Mouse (Mus musculus) intestine, embryonic 16.5 days (tissue): ENCODE results near the gene Evx2. TPM values are rescaled to one million over a fixed set of nuclear protein-coding genes. Genes with fewer than 3 reads are reported as not detected.

Experiments
- ATAC-seq: fragments of 200-750 bp; cut with Nextera tagmentation; 2 replicates; pipeline ENCODE4 v1.8.0; 2017; ENCODE audit warnings: moderate TSS enrichment, moderate library complexity
- H3K27ac ChIP-seq: fragments of 300-500 bp; sonication (generic); 2 replicates; pipeline ENCODE4 v1.5.1; 2014; ENCODE audit warnings: mild to moderate bottlenecking, low read length
- H3K27me3 ChIP-seq: fragments of 300-500 bp; sonication (generic); replicated peaks from 2 replicates; pipeline ENCODE4 v1.6.1; 2014; ENCODE audit warnings: low read length, control low read depth, mixed read lengths; ENCODE audit not compliant: control insufficient read depth, insufficient read depth
- H3K36me3 ChIP-seq: fragments of 300-500 bp; sonication (generic); 2 replicates; pipeline ENCODE4 v1.6.1; 2014; ENCODE audit warnings: low read length, control low read depth; ENCODE audit not compliant: control insufficient read depth, insufficient read depth
- H3K4me1 ChIP-seq: fragments of 300-500 bp; sonication (generic); 2 replicates; pipeline ENCODE4 v1.6.1; 2014; ENCODE audit warnings: low read length, control low read depth, mixed read lengths; ENCODE audit not compliant: control insufficient read depth, insufficient read depth
- H3K4me2 ChIP-seq: fragments of 300-500 bp; sonication (generic); 2 replicates; pipeline ENCODE4 v1.6.1; 2014; ENCODE audit warnings: low read depth, low read length, control low read depth
- H3K4me3 ChIP-seq: fragments of 300-500 bp; sonication (generic); 2 replicates; pipeline ENCODE4 v1.5.1; 2014; ENCODE audit warnings: mild to moderate bottlenecking, low read length
- H3K9ac ChIP-seq: fragments of 300-500 bp; sonication (generic); 2 replicates; pipeline ENCODE4 v1.6.1; 2014; ENCODE audit warnings: low read depth, low read length
- H3K9me3 ChIP-seq: fragments of 300-500 bp; sonication (generic); 2 replicates; pipeline ENCODE4 v1.6.1; 2016; ENCODE audit warnings: low read length, control low read depth; ENCODE audit not compliant: control insufficient read depth
- WGBS: fragments of 180-500 bp; shearing (Covaris S2); extraction: QIAGEN DNeasy Blood & Tissue Kit; methylation state at CpG from one replicate; pipeline ENCODE4 v1.1.7; 2014; 5-methylcytosine and 5-hydroxymethylcytosine counted together
- polyA plus RNA-seq: library from polyadenylated mRNA; unstranded; fragments of >200 nt; fragmentation: Nextera tagmentation; extraction: Ambion mirVana; gene quantifications from 2 replicates; pipeline ENCODE4 v1.2.1, GENCODE M21; 2015

The Evx2 gene
- polyA plus RNA-seq, 1 experiment from 2014 or later, result 0.05 TPM

- peaks cover 93% of the 10 kb centered on the region for H3K27me3 ChIP-seq
These were observed 17.2 kb upstream of the Evx2 start for GRCm38 (mm10) chr2:74676376-74677052.

GRCm38 (mm10) chr2:74675666-74676282 is 16.4 kb upstream of the Evx2 start:
- Histone ChIP-seq H3K4me3 (no peak overlapping the region), H3K9ac (no peak overlapping the region), H3K4me2 (no peak overlapping the region), H3K4me1 (0 out of 2 replicates have a peak, but pooled peaks cover 2% of the 10 kb centered on the region), H3K27me3 (peaks cover 88% of the 10 kb centered on the region), H3K36me3 (no peaks in the 10 kb centered on the region), H3K9me3 (no peaks in the 10 kb centered on the region), H3K27ac (no peak overlapping the region)
- ATAC-seq, result no peak
- WGBS, result 7% methylated on average over 24 of the region's 24 CpGs

More at GRCm38 (mm10) chr2:74676376-74677052, 17.2 kb upstream of the Evx2 start:
- H3K27ac ChIP-seq, result no peak overlapping the region
- no peak overlapping the region for H3K4me2 ChIP-seq
- 5% methylated on average over 9 of the region's 9 CpGs for WGBS
- H3K4me1 ChIP-seq, result 0 out of 2 replicates have a peak, but pooled peaks cover 2% of the 10 kb centered on the region
- ATAC-seq, result no peak
- no peak overlapping the region for H3K4me3 ChIP-seq
- no peaks in the 10 kb centered on the region for H3K9me3 ChIP-seq
- no peaks in the 10 kb centered on the region for H3K36me3 ChIP-seq
- H3K9ac ChIP-seq, result no peak overlapping the region

- Histone ChIP-seq H3K27ac (no peak within 1 kb of the TSS), H3K4me3 (no peak within 1 kb of the TSS), H3K27me3 (peaks cover 84% of the 10 kb centered on the region), H3K9me3 (no peaks in the 10 kb centered on the region), H3K4me2 (no peak within 1 kb of the TSS), H3K36me3 (no peaks in the 10 kb centered on the region), H3K4me1 (0 out of 2 replicates have a peak, but pooled peaks cover 2% of the 10 kb centered on the region), H3K9ac (no peak within 1 kb of the TSS)
- ATAC-seq, result 0 out of 2 replicates have a peak, but pooled peaks have one; percentile 19
- WGBS, result 3% methylated on average over 47 of the region's 47 CpGs
These were observed 15.7 kb upstream of the Evx2 start, which contains the start of gene Hoxd12 for GRCm38 (mm10) chr2:74674881-74675665. Gene Hoxd12 (plus strand): TSS chr2:74675013.

- ATAC-seq, result no peak; the same call in 1 of the 2 replicates
- no peaks in the 10 kb centered on the region for H3K9me3 ChIP-seq
- peaks cover 83% of the 10 kb centered on the region for H3K27me3 ChIP-seq
- no peaks in the 10 kb centered on the region for H3K36me3 ChIP-seq
- H3K27ac ChIP-seq, result no peak overlapping the region
- no peak overlapping the region for H3K4me2 ChIP-seq
- no peak overlapping the region for H3K4me3 ChIP-seq
- 2% methylated on average over 24 of the region's 24 CpGs for WGBS
- 0 out of 2 replicates have a peak, but pooled peaks cover 2% of the 10 kb centered on the region for H3K4me1 ChIP-seq
- H3K9ac ChIP-seq, result no peak overlapping the region
These were observed 14.6 kb upstream of the Evx2 start for GRCm38 (mm10) chr2:74673835-74674425.

- no peaks in the 10 kb centered on the region for H3K9me3 ChIP-seq
- H3K27me3 ChIP-seq, result peaks cover 85% of the 10 kb centered on the region
- peak overlapping the region; percentile 55 for H3K4me2 ChIP-seq
- WGBS, result 5% methylated on average over 40 of the region's 40 CpGs
- peak overlapping the region; percentile 41 for H3K4me3 ChIP-seq
- no peaks in the 10 kb centered on the region for H3K36me3 ChIP-seq
- ATAC-seq, result no peak
- H3K9ac ChIP-seq, result no peak overlapping the region
- peaks cover 12% of the 10 kb centered on the region for H3K4me1 ChIP-seq
- H3K27ac ChIP-seq, result no peak overlapping the region
These were observed 13.4 kb upstream of the Evx2 start for GRCm38 (mm10) chr2:74672481-74673362.

GRCm38 (mm10) chr2:74671847-74672246 is 12.5 kb upstream of the Evx2 start:
- Histone ChIP-seq H3K4me1 (peaks cover 13% of the 10 kb centered on the region), H3K27ac (no peak overlapping the region), H3K4me2 (no peak overlapping the region), H3K9me3 (no peaks in the 10 kb centered on the region), H3K9ac (no peak overlapping the region), H3K27me3 (peaks cover 87% of the 10 kb centered on the region), H3K4me3 (no peak overlapping the region), H3K36me3 (no peaks in the 10 kb centered on the region)
- WGBS, result 9% methylated on average over 5 of the region's 5 CpGs
- ATAC-seq, result no peak

- no peak overlapping the region for H3K27ac ChIP-seq
- no peak overlapping the region for H3K9ac ChIP-seq
- H3K36me3 ChIP-seq, result no peaks in the 10 kb centered on the region
- H3K4me2 ChIP-seq, result no peak overlapping the region
- WGBS, result 12% methylated on average over 3 of the region's 3 CpGs
- no peaks in the 10 kb centered on the region for H3K9me3 ChIP-seq
- no peak overlapping the region for H3K4me3 ChIP-seq
- H3K27me3 ChIP-seq, result peaks cover 85% of the 10 kb centered on the region
- no peak for ATAC-seq
- H3K4me1 ChIP-seq, result peaks cover 13% of the 10 kb centered on the region
These were observed 11.4 kb upstream of the Evx2 start for GRCm38 (mm10) chr2:74670632-74671188.

- Histone ChIP-seq H3K9ac (no peak overlapping the region), H3K27ac (no peak overlapping the region), H3K9me3 (no peaks in the 10 kb centered on the region), H3K4me2 (no peak overlapping the region), H3K4me1 (peaks cover 13% of the 10 kb centered on the region), H3K4me3 (no peak overlapping the region), H3K36me3 (no peaks in the 10 kb centered on the region), H3K27me3 (peaks cover 82% of the 10 kb centered on the region)
- WGBS, result 2% methylated on average over 14 of the region's 14 CpGs
- no peak for ATAC-seq
These were observed 10.4 kb upstream of the Evx2 start for GRCm38 (mm10) chr2:74669650-74670235.
